Mouse (Mus musculus) midbrain, embryonic 14.5 days (tissue): Measurements from ENCODE around the gene Ubxn1. TPM values are rescaled to one million over a fixed set of nuclear protein-coding genes. Genes with fewer than 3 reads are reported as not detected.

ENCODE experiments used
- microRNA-seq: library from miRNA; unstranded; fragments of <30 nt; microRNA quantifications from one replicate; pipeline ENCODE4, GENCODE M21; 2016
- polyA plus RNA-seq: library from polyadenylated mRNA; unstranded; fragments of >200 nt; fragmentation: Nextera tagmentation; extraction: Ambion mirVana; gene quantifications from 2 replicates; pipeline ENCODE4 v1.2.1, GENCODE M21; 2014

Gene Ubxn1
- polyA plus RNA-seq, 1 experiment from 2014 or later = 139 TPM

Small RNA genes within 50 kb of the gene (microRNA-seq; reads per million reads assigned to microRNA genes)
- gene Mir5136 = not detected

Other genes starting within 250 kb of the Ubxn1 start
- gene Chrm1, start 207.7 kb upstream of the Ubxn1 start, polyA plus RNA-seq = 0.19 and 0.45 TPM in 2 replicates
- gene Slc3a2, start 148.1 kb upstream of the Ubxn1 start, polyA plus RNA-seq = 157 TPM in 2 replicates
- gene Wdr74, start 135.7 kb upstream of the Ubxn1 start, polyA plus RNA-seq = 89.1 and 95.7 TPM in 2 replicates
- 0.97 and 1.1 TPM in 2 replicates for gene 1700092M07Rik, start 130.8 kb upstream of the Ubxn1 start, polyA plus RNA-seq
- 102 and 110 TPM in 2 replicates for gene Stx5a, start 130.1 kb upstream of the Ubxn1 start, polyA plus RNA-seq
- 146 and 171 TPM in 2 replicates for gene Nxf1, start 114.4 kb upstream of the Ubxn1 start, polyA plus RNA-seq
- 270 and 278 TPM in 2 replicates for gene Tmem223, start 100.5 kb upstream of the Ubxn1 start, polyA plus RNA-seq
- 24.8 and 32.4 TPM in 2 replicates for gene Tmem179b, start 97.0 kb upstream of the Ubxn1 start, polyA plus RNA-seq
- gene Taf6l, start 85.1 kb upstream of the Ubxn1 start, polyA plus RNA-seq = 18.0 and 21.0 TPM in 2 replicates
- gene Polr2g, start 72.9 kb upstream of the Ubxn1 start, polyA plus RNA-seq = 156 and 165 TPM in 2 replicates
- gene Zbtb3, start 68.9 kb upstream of the Ubxn1 start, polyA plus RNA-seq = 7.2 and 7.9 TPM in 2 replicates
- 37.5 and 55.8 TPM in 2 replicates for gene Ttc9c, start 52.2 kb upstream of the Ubxn1 start, polyA plus RNA-seq
- 8.8 and 9.6 TPM in 2 replicates for gene Hnrnpul2, start 51.5 kb upstream of the Ubxn1 start, polyA plus RNA-seq
- gene AC129217.1, start 41.7 kb upstream of the Ubxn1 start, polyA plus RNA-seq = not detected in 2 replicates
- 78.2 and 98.7 TPM in 2 replicates for gene Bscl2, start 34.0 kb upstream of the Ubxn1 start, polyA plus RNA-seq
- 466 and 598 TPM in 2 replicates for gene Gng3, start 32.3 kb upstream of the Ubxn1 start, polyA plus RNA-seq
- gene Lrrn4cl, start 20.7 kb upstream of the Ubxn1 start, polyA plus RNA-seq = 0.28 and 0.62 TPM in 2 replicates
- gene Uqcc3, start 9.4 kb downstream of the Ubxn1 start, polyA plus RNA-seq = 61.3 and 62.6 TPM in 2 replicates
- gene Lbhd1, start 12.2 kb downstream of the Ubxn1 start, polyA plus RNA-seq = 34.9 and 38.0 TPM in 2 replicates
- not detected in 2 replicates for gene Gm49403, start 12.4 kb downstream of the Ubxn1 start, polyA plus RNA-seq
- 40.4 and 43.1 TPM in 2 replicates for gene 1810009A15Rik, start 17.4 kb downstream of the Ubxn1 start, polyA plus RNA-seq
- 0.30 TPM in 1 of 2 replicates, not detected in the other for gene Gm49416, start 17.4 kb downstream of the Ubxn1 start, polyA plus RNA-seq
- gene Ints5, start 21.5 kb downstream of the Ubxn1 start, polyA plus RNA-seq = 28.2 and 31.1 TPM in 2 replicates
- gene Ganab, start 26.6 kb downstream of the Ubxn1 start, polyA plus RNA-seq = 59.0 and 83.3 TPM in 2 replicates
- gene B3gat3, start 48.9 kb downstream of the Ubxn1 start, polyA plus RNA-seq = 75.0 and 83.5 TPM in 2 replicates
- gene Rom1, start 57.9 kb downstream of the Ubxn1 start, polyA plus RNA-seq = 1.4 TPM in 2 replicates
- gene Eml3, start 58.1 kb downstream of the Ubxn1 start, polyA plus RNA-seq = 4.3 and 5.5 TPM in 2 replicates
- gene Mta2, start 70.4 kb downstream of the Ubxn1 start, polyA plus RNA-seq = 38.0 and 62.2 TPM in 2 replicates
- gene Tut1, start 82.4 kb downstream of the Ubxn1 start, polyA plus RNA-seq = 20.0 and 25.0 TPM in 2 replicates
- 308 and 311 TPM in 2 replicates for gene Eef1g, start 95.5 kb downstream of the Ubxn1 start, polyA plus RNA-seq
- gene Ahnak, start 117.8 kb downstream of the Ubxn1 start, polyA plus RNA-seq = 1.2 and 4.2 TPM in 2 replicates
- not detected in 2 replicates for gene Scgb1a1, start 216.5 kb downstream of the Ubxn1 start, polyA plus RNA-seq